Mouse (Mus musculus): ENCODE data around the gene Tex13c2. TPM values are rescaled to one million over a fixed set of nuclear protein-coding genes. Genes with fewer than 3 reads are reported as not detected.

The Tex13c2 gene
- total RNA-seq, 1 experiment: 2.9 TPM

DNA sequence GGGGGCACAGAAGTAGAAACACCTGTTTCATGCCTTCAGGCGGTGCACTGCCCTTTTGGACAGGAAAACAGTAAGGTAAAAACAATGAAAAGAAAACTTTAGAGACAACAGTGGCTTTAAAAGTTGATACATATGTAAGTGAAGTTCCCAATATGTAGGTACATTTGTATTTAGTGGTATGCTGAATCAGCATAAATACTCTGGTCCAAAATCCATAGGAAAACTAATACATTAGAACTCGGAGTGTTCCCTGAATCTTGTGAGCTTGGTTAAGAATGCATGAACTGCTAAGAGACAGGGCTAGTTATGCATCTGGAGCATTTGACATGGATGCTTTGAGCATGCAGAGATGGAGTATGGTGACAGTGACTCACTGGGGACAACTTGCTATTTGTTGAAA lies 33.4 kb downstream of the Tex13c2 start:
- peak; percentile 71 for TF ChIP-seq MAFK (IDR thresholded peaks at IDR 0.05; ENCODE audit: insufficient read depth, low read depth, low read length)
- no peak for TF ChIP-seq ZNF384 (IDR thresholded peaks at IDR 0.05; ENCODE audit: low read depth, low read length)
- in situ Hi-C loops (cut with MboI; ENCODE audit: low sequenced_read_pairs in 2 of 2, unreplicated experiment in 2 of 2): loop anchor here in 1 of 2 experiments (25.0 kb wide), 1 partner anchor 486 kb away; no protein-coding TSS in a partner anchor
- Histone ChIP-seq H3K36me3 (ENCODE audit: control insufficient read depth, insufficient read depth, low read length, poor library complexity, severe bottlenecking) (no peaks in the 10 kb centered on the region), H3K9me3 (ENCODE audit: control insufficient read depth, insufficient read depth, low read depth, low read length) (no peaks in the 10 kb centered on the region), H3K27ac (ENCODE audit: insufficient read depth, low read depth, low read length, poor library complexity, severe bottlenecking) (no peak overlapping the region), H3K4me3 (ENCODE audit: insufficient read depth in 1 of 2, low read depth in 1 of 2, low read length in 2 of 2, poor library complexity in 1 of 2, severe bottlenecking in 1 of 2) (no peak overlapping the region), H3K9ac (ENCODE audit: insufficient read depth, low read depth, low read length, poor library complexity, severe bottlenecking) (no peak overlapping the region), H3K4me1 (ENCODE audit: control insufficient read depth in 2 of 2, insufficient read depth in 2 of 2, low read length in 2 of 2, poor library complexity in 1 of 2) (no peaks in the 10 kb centered on the region)
- no peak for DNase-seq (ENCODE audit: low read depth, low spot score)

DNA sequence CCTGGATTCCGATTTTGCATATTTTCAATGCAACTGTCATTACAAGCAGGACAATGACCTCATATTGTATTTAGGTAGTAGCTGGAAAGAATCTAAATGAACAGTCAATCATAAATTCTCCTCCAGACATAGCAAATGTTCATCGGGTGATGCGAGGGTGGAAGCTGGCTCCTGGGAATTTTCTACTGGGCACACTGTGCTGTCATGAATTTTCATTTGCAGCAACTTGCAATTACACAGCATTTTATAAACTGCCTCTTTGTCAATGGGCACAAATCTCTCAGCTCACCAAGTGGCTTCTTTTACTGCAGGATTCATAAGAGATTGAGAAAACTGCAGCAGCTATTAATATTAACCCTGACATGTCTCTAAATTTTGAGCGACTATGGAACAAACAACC lies 41.2 kb downstream of the Tex13c2 start:
- no peak overlapping the region for H3K27ac ChIP-seq (ENCODE audit: insufficient read depth, low read depth, low read length, poor library complexity, severe bottlenecking)
- H3K36me3 ChIP-seq (ENCODE audit: control insufficient read depth, insufficient read depth, low read length, poor library complexity, severe bottlenecking): no peaks in the 10 kb centered on the region
- TF ChIP-seq MAFK (IDR thresholded peaks at IDR 0.05; ENCODE audit: insufficient read depth, low read depth, low read length): no peak
- TF ChIP-seq HCFC1 (IDR thresholded peaks at IDR 0.05; ENCODE audit: borderline replicate concordance, insufficient read depth, low read length): no peak
- TF ChIP-seq CHD2 (IDR thresholded peaks at IDR 0.05; ENCODE audit: low read depth, low read length): no peak
- no peak for TF ChIP-seq ZNF384 (IDR thresholded peaks at IDR 0.05; ENCODE audit: low read depth, low read length)
- TF ChIP-seq ZC3H11A (IDR thresholded peaks at IDR 0.05; ENCODE audit: borderline replicate concordance, low read depth, low read length): no peak
- H3K9ac ChIP-seq (ENCODE audit: insufficient read depth, low read depth, low read length, poor library complexity, severe bottlenecking): no peak overlapping the region
- no peaks in the 10 kb centered on the region for H3K4me1 ChIP-seq (ENCODE audit: control insufficient read depth in 2 of 2, insufficient read depth in 2 of 2, low read length in 2 of 2, poor library complexity in 1 of 2)
- H3K4me3 ChIP-seq (ENCODE audit: insufficient read depth in 1 of 2, low read depth in 1 of 2, low read length in 2 of 2, poor library complexity in 1 of 2, severe bottlenecking in 1 of 2): no peak overlapping the region
- in situ Hi-C loops (cut with MboI; ENCODE audit: low sequenced_read_pairs in 2 of 2, unreplicated experiment in 2 of 2): no loop called here
- no peak for DNase-seq (ENCODE audit: low read depth, low spot score)
- H3K9me3 ChIP-seq (ENCODE audit: control insufficient read depth, insufficient read depth, low read depth, low read length): no peaks in the 10 kb centered on the region

DNA sequence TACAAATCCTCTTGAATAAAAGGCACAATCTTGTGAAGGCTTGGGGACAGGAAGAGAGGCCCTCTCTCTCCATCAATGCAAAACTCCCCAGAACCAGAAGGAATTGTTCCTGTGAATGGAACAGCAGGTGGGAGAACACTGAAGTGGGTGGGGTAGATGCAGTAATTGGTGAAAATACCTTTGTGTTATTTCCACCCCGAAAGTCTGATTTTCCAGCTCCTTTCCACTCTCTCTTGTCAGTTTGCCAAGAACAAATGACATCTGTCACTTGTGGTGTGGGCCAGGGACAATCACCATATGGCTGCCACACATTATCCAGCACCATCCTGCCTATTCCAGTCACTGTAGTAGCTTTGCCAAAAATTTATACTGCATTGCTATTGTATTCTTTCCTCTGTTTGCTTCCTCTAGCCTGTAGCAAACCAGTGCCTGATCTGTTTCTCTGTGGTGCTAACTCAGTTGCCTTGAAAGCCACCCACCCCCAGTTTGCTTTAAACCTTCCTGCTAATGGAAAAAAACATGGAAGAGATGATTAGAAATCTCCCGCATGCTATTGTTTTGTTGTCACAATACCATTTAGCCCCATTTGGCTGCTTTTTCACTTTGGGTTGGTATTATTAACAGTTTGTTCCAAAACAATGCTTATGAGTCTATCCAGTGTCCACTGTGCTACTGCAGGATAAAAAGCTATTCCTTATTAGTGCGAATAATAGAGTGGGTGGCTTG lies 50.7 kb downstream of the Tex13c2 start:
- H3K4me1 ChIP-seq (ENCODE audit: control insufficient read depth in 2 of 2, insufficient read depth in 2 of 2, low read length in 2 of 2, poor library complexity in 1 of 2): no peaks in the 10 kb centered on the region
- DNase-seq (ENCODE audit: low read depth, low spot score): no peak
- H3K36me3 ChIP-seq (ENCODE audit: control insufficient read depth, insufficient read depth, low read length, poor library complexity, severe bottlenecking): no peaks in the 10 kb centered on the region
- no peaks in the 10 kb centered on the region for H3K9me3 ChIP-seq (ENCODE audit: control insufficient read depth, insufficient read depth, low read depth, low read length)
- no peak overlapping the region for H3K9ac ChIP-seq (ENCODE audit: insufficient read depth, low read depth, low read length, poor library complexity, severe bottlenecking)
- in situ Hi-C loops (cut with MboI; ENCODE audit: low sequenced_read_pairs in 2 of 2, unreplicated experiment in 2 of 2): no loop called here
- no peak for TF ChIP-seq CHD2 (IDR thresholded peaks at IDR 0.05; ENCODE audit: low read depth, low read length)
- TF ChIP-seq HCFC1 (IDR thresholded peaks at IDR 0.05; ENCODE audit: borderline replicate concordance, insufficient read depth, low read length): no peak
- TF ChIP-seq ZC3H11A (IDR thresholded peaks at IDR 0.05; ENCODE audit: borderline replicate concordance, low read depth, low read length): no peak
- TF ChIP-seq MAFK (IDR thresholded peaks at IDR 0.05; ENCODE audit: insufficient read depth, low read depth, low read length): no peak
- no peak for TF ChIP-seq ZNF384 (IDR thresholded peaks at IDR 0.05; ENCODE audit: low read depth, low read length)
- no peak overlapping the region for H3K27ac ChIP-seq (ENCODE audit: insufficient read depth, low read depth, low read length, poor library complexity, severe bottlenecking)
- no peak overlapping the region for H3K4me3 ChIP-seq (ENCODE audit: insufficient read depth in 1 of 2, low read depth in 1 of 2, low read length in 2 of 2, poor library complexity in 1 of 2, severe bottlenecking in 1 of 2)

DNA sequence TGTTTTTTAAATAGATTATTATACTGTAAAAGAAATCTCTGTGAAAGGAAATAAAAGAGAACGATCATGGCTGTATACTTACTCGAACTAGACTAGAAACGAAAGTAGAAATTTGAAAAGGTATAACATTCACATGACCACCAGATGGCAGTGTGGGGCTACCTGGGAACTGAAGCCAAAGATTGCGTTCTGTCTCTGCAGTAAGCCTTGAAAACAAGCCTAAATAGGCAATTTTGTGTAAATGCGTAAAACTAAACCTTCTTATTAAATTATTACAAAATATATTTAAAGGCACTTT lies 51.2 kb downstream of the Tex13c2 start:
- Histone ChIP-seq H3K36me3 (ENCODE audit: control insufficient read depth, insufficient read depth, low read length, poor library complexity, severe bottlenecking) (no peaks in the 10 kb centered on the region), H3K4me3 (ENCODE audit: insufficient read depth in 1 of 2, low read depth in 1 of 2, low read length in 2 of 2, poor library complexity in 1 of 2, severe bottlenecking in 1 of 2) (no peak overlapping the region), H3K27ac (ENCODE audit: insufficient read depth, low read depth, low read length, poor library complexity, severe bottlenecking) (no peak overlapping the region), H3K4me1 (ENCODE audit: control insufficient read depth in 2 of 2, insufficient read depth in 2 of 2, low read length in 2 of 2, poor library complexity in 1 of 2) (no peaks in the 10 kb centered on the region), H3K9me3 (ENCODE audit: control insufficient read depth, insufficient read depth, low read depth, low read length) (no peaks in the 10 kb centered on the region), H3K9ac (ENCODE audit: insufficient read depth, low read depth, low read length, poor library complexity, severe bottlenecking) (no peak overlapping the region)
- in situ Hi-C loops (cut with MboI; ENCODE audit: low sequenced_read_pairs in 2 of 2, unreplicated experiment in 2 of 2): no loop called here
- TF ChIP-seq HCFC1 (IDR thresholded peaks at IDR 0.05; ENCODE audit: borderline replicate concordance, insufficient read depth, low read length): no peak
- TF ChIP-seq ZNF384 (IDR thresholded peaks at IDR 0.05; ENCODE audit: low read depth, low read length): no peak
- TF ChIP-seq MAFK (IDR thresholded peaks at IDR 0.05; ENCODE audit: insufficient read depth, low read depth, low read length): no peak
- no peak for TF ChIP-seq ZC3H11A (IDR thresholded peaks at IDR 0.05; ENCODE audit: borderline replicate concordance, low read depth, low read length)
- no peak for TF ChIP-seq CHD2 (IDR thresholded peaks at IDR 0.05; ENCODE audit: low read depth, low read length)
- peak; percentile 37 for DNase-seq (ENCODE audit: low read depth, low spot score)

Other genes starting within 250 kb of the Tex13c2 start
- gene Sh2d1a, start 12.8 kb downstream of the Tex13c2 start, total RNA-seq (2012; rRNA removed): not detected in 2 replicates

Measured in ES-E14 (cell line).